Mouse (Mus musculus): Measurements from ENCODE around the gene Gm498. TPM values are rescaled to one million over a fixed set of nuclear protein-coding genes. Genes with fewer than 3 reads are reported as not detected.

Gene Gm498
- polyA plus RNA-seq, 1 experiment from 2014 or later: not detected

DNA sequence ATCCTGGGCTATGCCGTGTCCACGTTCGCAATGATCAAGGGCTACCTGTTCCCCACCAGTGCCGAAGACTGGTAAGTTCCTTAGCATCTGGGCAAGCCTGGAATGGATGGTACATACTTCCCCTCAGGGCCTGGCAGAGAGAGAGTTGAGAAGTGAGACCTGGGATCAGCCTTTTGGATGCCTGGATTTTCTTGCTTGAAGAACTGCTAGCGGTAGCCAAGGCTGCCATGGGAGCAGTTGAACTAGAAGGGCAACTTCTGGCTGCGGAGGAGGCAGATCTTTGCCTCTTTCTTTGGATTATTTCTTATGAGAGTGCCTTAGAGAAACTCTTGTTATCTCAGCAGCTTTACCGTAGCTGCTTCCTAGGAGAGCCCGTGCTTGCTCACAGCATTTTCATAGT is 25.3 kb upstream of the Gm498 start:
- ATAC-seq (replicated peaks; ENCODE audit: insufficient number of reproducible peaks, low FRiP score, low TSS enrichment, low read depth) (no peak), DNase-seq (ENCODE audit: low spot score) (no peak)
- Histone ChIP-seq H3K27me3 (ENCODE audit: control insufficient read depth, insufficient read depth, low read length) (no peaks in the 10 kb centered on the region), H3K27ac (replicated peaks; ENCODE audit: low read depth, low read length) (no peak overlapping the region), H3K9me3 (replicated peaks; ENCODE audit: control insufficient read depth, low read length) (no peaks in the 10 kb centered on the region), H3K9ac (replicated peaks; ENCODE audit: low read length) (no peak overlapping the region), H3K4me2 (ENCODE audit: low read depth, low read length) (no peak overlapping the region), H3K4me1 (ENCODE audit: control insufficient read depth, insufficient read depth, low read length) (no peaks in the 10 kb centered on the region), H3K4me3 (ENCODE audit: low read depth, low read length) (no peak overlapping the region), H3K36me3 (replicated peaks; ENCODE audit: control insufficient read depth, insufficient read depth, low read depth, low read length) (peaks cover 21% of the 10 kb centered on the region)
- WGBS: 97% methylated on average over 8 of the region's 8 CpGs

DNA sequence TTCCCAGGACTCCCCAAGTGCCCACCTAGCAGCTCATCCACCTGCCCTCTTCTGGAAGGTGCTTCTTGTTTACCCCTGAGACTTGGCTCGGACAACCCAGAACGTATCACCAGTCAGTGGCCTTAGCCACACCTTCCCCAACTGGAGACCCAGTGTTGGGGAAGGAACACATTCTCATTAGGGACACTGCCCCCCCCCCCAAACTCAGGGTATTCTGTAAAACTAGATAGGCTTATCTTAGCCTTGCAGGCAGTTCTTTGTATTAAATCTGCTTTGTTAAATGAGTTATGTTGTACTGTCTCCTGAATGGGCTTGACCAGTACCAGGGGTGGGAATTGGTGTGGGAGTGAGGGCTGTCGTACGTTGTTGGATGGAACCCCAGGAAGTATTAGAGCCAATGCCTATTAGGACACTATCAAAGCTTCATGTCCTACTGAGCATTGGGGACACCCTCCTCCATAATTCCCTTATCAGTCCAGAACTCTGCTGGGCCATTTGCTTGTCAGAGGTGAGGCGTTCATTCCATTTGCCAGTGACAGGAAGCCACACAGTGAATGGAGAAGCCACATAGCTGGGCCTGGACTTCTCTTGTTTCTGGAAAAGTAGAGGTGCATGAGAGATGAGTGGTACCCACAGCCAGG is 18.4 kb upstream of the Gm498 start:
- H3K27ac ChIP-seq (replicated peaks; ENCODE audit: low read depth, low read length): no peak overlapping the region
- H3K4me1 ChIP-seq (ENCODE audit: control insufficient read depth, insufficient read depth, low read length): no peaks in the 10 kb centered on the region
- no peak overlapping the region for H3K4me3 ChIP-seq (ENCODE audit: low read depth, low read length)
- H3K9ac ChIP-seq (replicated peaks; ENCODE audit: low read length): no peak overlapping the region
- ATAC-seq (replicated peaks; ENCODE audit: insufficient number of reproducible peaks, low FRiP score, low TSS enrichment, low read depth): no peak
- no peaks in the 10 kb centered on the region for H3K9me3 ChIP-seq (replicated peaks; ENCODE audit: control insufficient read depth, low read length)
- H3K4me2 ChIP-seq (ENCODE audit: low read depth, low read length): no peak overlapping the region
- no peaks in the 10 kb centered on the region for H3K27me3 ChIP-seq (ENCODE audit: control insufficient read depth, insufficient read depth, low read length)
- H3K36me3 ChIP-seq (replicated peaks; ENCODE audit: control insufficient read depth, insufficient read depth, low read depth, low read length): peaks cover 14% of the 10 kb centered on the region; the same call in 1 of the 2 replicates
- 90% methylated on average over 5 of the region's 5 CpGs for WGBS
- no peak for DNase-seq (ENCODE audit: low spot score)

DNA sequence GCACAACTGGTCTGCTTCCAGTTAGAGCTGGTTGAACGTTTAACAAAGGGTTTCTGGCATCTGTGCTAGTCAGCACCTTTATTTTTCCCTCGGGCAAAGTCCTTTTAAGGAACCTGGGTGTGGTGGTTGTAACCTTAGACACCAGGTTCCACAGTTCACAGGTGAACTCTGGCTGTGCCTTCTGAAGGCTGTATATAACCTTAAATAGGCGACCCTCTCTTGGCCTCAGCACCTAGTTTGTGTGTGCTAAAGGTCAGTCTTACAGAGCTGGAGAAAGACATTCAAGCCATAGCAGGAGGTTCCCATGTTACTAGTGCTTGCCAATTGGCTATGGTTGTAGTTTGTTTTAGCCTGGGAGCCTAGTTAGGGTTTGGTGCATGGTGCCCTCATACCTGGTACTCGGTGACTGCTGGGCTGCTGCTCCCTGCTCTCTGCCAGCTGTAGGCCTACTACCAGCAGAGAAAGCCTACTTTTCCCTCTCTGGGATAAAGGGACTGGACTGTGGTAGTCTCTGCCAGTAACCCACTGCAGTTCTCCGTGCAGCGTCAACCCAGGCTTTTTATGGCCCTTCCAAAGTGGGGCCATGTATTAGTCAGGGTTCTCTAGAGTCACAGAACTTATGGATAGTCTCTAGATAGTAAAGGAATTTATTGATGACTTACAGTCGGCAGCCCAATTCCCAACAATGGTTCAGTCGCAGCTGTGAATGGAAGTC is 17.7 kb upstream of the Gm498 start:
- ATAC-seq (replicated peaks; ENCODE audit: insufficient number of reproducible peaks, low FRiP score, low TSS enrichment, low read depth) (no peak), DNase-seq (ENCODE audit: low spot score) (no peak)
- H3K4me2 ChIP-seq (ENCODE audit: low read depth, low read length): no peak overlapping the region
- no peaks in the 10 kb centered on the region for H3K4me1 ChIP-seq (ENCODE audit: control insufficient read depth, insufficient read depth, low read length)
- H3K27me3 ChIP-seq (ENCODE audit: control insufficient read depth, insufficient read depth, low read length): no peaks in the 10 kb centered on the region
- no peaks in the 10 kb centered on the region for H3K9me3 ChIP-seq (replicated peaks; ENCODE audit: control insufficient read depth, low read length)
- WGBS: 91% methylated on average over 7 of the region's 8 CpGs
- no peak overlapping the region for H3K4me3 ChIP-seq (ENCODE audit: low read depth, low read length)
- no peak overlapping the region for H3K27ac ChIP-seq (replicated peaks; ENCODE audit: low read depth, low read length)
- H3K9ac ChIP-seq (replicated peaks; ENCODE audit: low read length): no peak overlapping the region
- peaks cover 7% of the 10 kb centered on the region; the same call in 1 of the 2 replicates for H3K36me3 ChIP-seq (replicated peaks; ENCODE audit: control insufficient read depth, insufficient read depth, low read depth, low read length)

DNA sequence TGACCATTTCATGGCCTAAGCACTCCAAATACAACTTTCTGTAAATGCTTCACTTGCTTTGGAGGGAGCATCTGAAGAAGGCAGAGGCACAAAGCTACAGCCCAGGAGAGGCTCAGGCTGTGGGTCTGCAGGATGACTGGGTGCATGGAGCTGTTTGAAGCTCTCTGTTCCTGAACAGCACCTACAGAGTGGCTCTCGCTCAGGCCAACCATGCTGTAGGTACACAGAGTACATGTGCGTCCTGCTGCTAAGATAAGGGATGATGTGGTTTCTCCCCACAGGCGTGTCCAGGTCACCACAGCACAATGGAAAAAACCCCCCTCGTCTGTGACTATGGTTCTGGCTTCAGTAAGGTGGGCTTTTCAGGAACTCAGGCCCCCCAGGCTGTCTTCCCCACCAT is 2.2 kb downstream of the Gm498 start:
- Histone ChIP-seq H3K9me3 (replicated peaks; ENCODE audit: control insufficient read depth, low read length) (no peaks in the 10 kb centered on the region), H3K4me2 (ENCODE audit: low read depth, low read length) (no peak overlapping the region), H3K4me1 (ENCODE audit: control insufficient read depth, insufficient read depth, low read length) (no peaks in the 10 kb centered on the region), H3K27ac (replicated peaks; ENCODE audit: low read depth, low read length) (no peak overlapping the region), H3K9ac (replicated peaks; ENCODE audit: low read length) (no peak overlapping the region), H3K27me3 (ENCODE audit: control insufficient read depth, insufficient read depth, low read length) (no peaks in the 10 kb centered on the region), H3K4me3 (ENCODE audit: low read depth, low read length) (no peak overlapping the region), H3K36me3 (replicated peaks; ENCODE audit: control insufficient read depth, insufficient read depth, low read depth, low read length) (no peaks in the 10 kb centered on the region)
- ATAC-seq (replicated peaks; ENCODE audit: insufficient number of reproducible peaks, low FRiP score, low TSS enrichment, low read depth) (no peak), DNase-seq (ENCODE audit: low spot score) (no peak)
- 80% methylated on average over 4 of the region's 4 CpGs for WGBS

DNA sequence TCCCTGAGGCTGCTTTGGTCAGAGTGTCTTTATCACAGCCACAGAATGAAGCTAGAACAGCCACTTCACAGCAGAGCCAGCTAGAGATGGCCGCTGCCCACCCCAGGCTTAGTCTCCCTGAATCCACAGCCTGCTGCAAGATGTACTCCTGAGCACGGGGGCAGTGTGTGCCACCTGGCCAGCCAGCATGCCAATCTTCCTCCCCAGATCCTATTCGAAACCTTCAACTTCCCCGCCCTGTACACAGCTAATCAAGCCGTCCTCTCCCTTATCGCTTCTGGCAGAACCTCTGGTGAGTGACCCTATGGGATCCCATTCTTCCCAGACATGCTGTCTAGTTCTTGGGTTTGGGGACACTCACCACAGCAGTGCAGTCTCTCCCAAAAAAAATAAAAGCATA is 17.1 kb downstream of the Gm498 start:
- H3K9me3 ChIP-seq (replicated peaks; ENCODE audit: control insufficient read depth, low read length): no peaks in the 10 kb centered on the region
- H3K36me3 ChIP-seq (replicated peaks; ENCODE audit: control insufficient read depth, insufficient read depth, low read depth, low read length): no peaks in the 10 kb centered on the region
- no peak overlapping the region for H3K9ac ChIP-seq (replicated peaks; ENCODE audit: low read length)
- no peak overlapping the region for H3K4me2 ChIP-seq (ENCODE audit: low read depth, low read length)
- ATAC-seq (replicated peaks; ENCODE audit: insufficient number of reproducible peaks, low FRiP score, low TSS enrichment, low read depth): no peak
- no peak for DNase-seq (ENCODE audit: low spot score)
- no peaks in the 10 kb centered on the region for H3K27me3 ChIP-seq (ENCODE audit: control insufficient read depth, insufficient read depth, low read length)
- H3K27ac ChIP-seq (replicated peaks; ENCODE audit: low read depth, low read length): no peak overlapping the region
- 72% methylated on average over 6 of the region's 6 CpGs for WGBS
- no peak overlapping the region for H3K4me3 ChIP-seq (ENCODE audit: low read depth, low read length)
- no peaks in the 10 kb centered on the region for H3K4me1 ChIP-seq (ENCODE audit: control insufficient read depth, insufficient read depth, low read length)

DNA sequence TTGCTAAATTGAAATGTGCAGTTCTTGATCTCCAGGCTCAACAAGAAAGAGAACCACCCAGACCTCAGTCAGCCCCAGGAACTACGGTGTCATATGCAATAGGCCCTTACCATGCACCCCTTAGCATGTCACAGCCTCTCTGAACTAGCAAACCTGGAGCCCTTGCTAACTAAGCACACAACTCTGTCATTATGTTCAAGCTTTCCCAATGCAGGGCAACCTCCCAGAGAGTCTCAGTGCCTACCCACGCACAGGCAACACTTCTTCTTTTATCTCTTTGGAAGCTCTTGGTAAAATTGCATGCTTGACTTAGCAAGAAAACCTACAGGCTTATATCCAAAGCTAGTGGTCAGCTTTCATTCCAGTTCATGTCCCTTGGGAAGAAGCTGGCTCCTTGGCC is 24.5 kb downstream of the Gm498 start:
- Histone ChIP-seq H3K4me2 (ENCODE audit: low read depth, low read length) (no peak overlapping the region), H3K9ac (replicated peaks; ENCODE audit: low read length) (no peak overlapping the region), H3K4me3 (ENCODE audit: low read depth, low read length) (no peak overlapping the region), H3K27ac (replicated peaks; ENCODE audit: low read depth, low read length) (no peak overlapping the region), H3K4me1 (ENCODE audit: control insufficient read depth, insufficient read depth, low read length) (no peaks in the 10 kb centered on the region), H3K36me3 (replicated peaks; ENCODE audit: control insufficient read depth, insufficient read depth, low read depth, low read length) (no peaks in the 10 kb centered on the region), H3K27me3 (ENCODE audit: control insufficient read depth, insufficient read depth, low read length) (no peaks in the 10 kb centered on the region), H3K9me3 (replicated peaks; ENCODE audit: control insufficient read depth, low read length) (no peaks in the 10 kb centered on the region)
- WGBS: 76% methylated on average over 2 of the region's 2 CpGs
- ATAC-seq (replicated peaks; ENCODE audit: insufficient number of reproducible peaks, low FRiP score, low TSS enrichment, low read depth) (no peak), DNase-seq (ENCODE audit: low spot score) (no peak)

DNA sequence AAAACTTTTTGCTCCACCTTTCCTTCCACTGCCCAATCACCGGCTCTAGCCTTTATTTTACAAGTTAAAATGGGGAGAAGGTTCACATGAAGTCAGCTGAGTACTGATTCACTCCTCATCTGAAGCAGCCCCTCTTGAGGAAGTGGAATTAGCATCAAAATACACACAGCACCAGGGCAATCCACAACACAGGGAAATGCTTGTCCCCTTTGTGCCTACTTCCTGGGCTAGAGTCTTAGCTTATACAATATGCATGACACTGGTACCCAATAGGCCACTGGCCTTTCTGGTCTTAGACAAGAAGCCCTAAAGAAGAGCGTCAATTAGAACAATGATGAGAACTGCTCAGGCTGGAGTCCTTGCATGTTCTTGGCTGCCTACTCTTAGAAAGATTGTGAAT is 25.7 kb downstream of the Gm498 start:
- ATAC-seq (replicated peaks; ENCODE audit: insufficient number of reproducible peaks, low FRiP score, low TSS enrichment, low read depth) (no peak), DNase-seq (ENCODE audit: low spot score) (no peak)
- Histone ChIP-seq H3K27ac (replicated peaks; ENCODE audit: low read depth, low read length) (no peak overlapping the region), H3K4me3 (ENCODE audit: low read depth, low read length) (no peak overlapping the region), H3K36me3 (replicated peaks; ENCODE audit: control insufficient read depth, insufficient read depth, low read depth, low read length) (no peaks in the 10 kb centered on the region), H3K27me3 (ENCODE audit: control insufficient read depth, insufficient read depth, low read length) (no peaks in the 10 kb centered on the region), H3K9me3 (replicated peaks; ENCODE audit: control insufficient read depth, low read length) (no peaks in the 10 kb centered on the region), H3K4me2 (ENCODE audit: low read depth, low read length) (no peak overlapping the region), H3K9ac (replicated peaks; ENCODE audit: low read length) (no peak overlapping the region), H3K4me1 (ENCODE audit: control insufficient read depth, insufficient read depth, low read length) (no peaks in the 10 kb centered on the region)
- 66% methylated on average over 2 of the region's 2 CpGs for WGBS

DNA sequence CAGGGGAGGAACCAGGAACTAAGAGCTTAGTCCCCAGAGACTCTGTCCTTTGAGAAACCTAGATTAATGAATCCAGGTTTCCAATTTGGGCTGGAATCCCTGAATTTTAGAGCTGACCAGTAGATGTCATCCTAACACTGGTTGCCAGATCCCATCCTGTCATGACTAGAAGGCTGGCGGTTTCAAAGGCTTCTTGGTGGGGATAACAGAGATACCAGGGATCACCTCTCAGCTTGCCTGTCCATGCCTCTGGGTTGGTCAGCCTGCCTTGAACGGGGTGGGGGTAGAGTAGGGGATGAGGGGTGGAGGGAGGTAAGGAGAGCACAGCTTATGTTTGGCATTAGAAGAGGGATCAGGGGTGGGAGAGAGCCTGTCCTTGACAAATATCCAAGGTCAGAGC is 34.0 kb downstream of the Gm498 start:
- WGBS: 15% methylated on average over 2 of the region's 2 CpGs
- DNase-seq (ENCODE audit: low spot score): peak; percentile 27
- no peaks in the 10 kb centered on the region for H3K9me3 ChIP-seq (replicated peaks; ENCODE audit: control insufficient read depth, low read length)
- H3K4me2 ChIP-seq (ENCODE audit: low read depth, low read length): no peak overlapping the region
- no peaks in the 10 kb centered on the region for H3K4me1 ChIP-seq (ENCODE audit: control insufficient read depth, insufficient read depth, low read length)
- no peak overlapping the region for H3K9ac ChIP-seq (replicated peaks; ENCODE audit: low read length)
- no peaks in the 10 kb centered on the region for H3K36me3 ChIP-seq (replicated peaks; ENCODE audit: control insufficient read depth, insufficient read depth, low read depth, low read length)
- H3K27ac ChIP-seq (replicated peaks; ENCODE audit: low read depth, low read length): no peak overlapping the region
- no peak for ATAC-seq (replicated peaks; ENCODE audit: insufficient number of reproducible peaks, low FRiP score, low TSS enrichment, low read depth)
- no peak overlapping the region for H3K4me3 ChIP-seq (ENCODE audit: low read depth, low read length)
- H3K27me3 ChIP-seq (ENCODE audit: control insufficient read depth, insufficient read depth, low read length): no peaks in the 10 kb centered on the region

Measured in embryonic facial prominence, embryonic 11.5 days (tissue).